Mouse (Mus musculus) left cerebral cortex, postnatal 36 days (tissue): ENCODE data around the gene BC048403. TPM values are rescaled to one million over a fixed set of nuclear protein-coding genes. Genes with fewer than 3 reads are reported as not detected.

ENCODE experiments used
- DNase-seq, 2 experiments: peaks; one replicate each; pipeline ENCODE4 v3.0.0; 2021 to 2022; ENCODE audit warnings: low spot score in 2 of 2, mixed read lengths in 1 of 2
- intact Hi-C: fragments of 180-260 bp; cut with DNase I; formaldehyde crosslinking; loops from one replicate; pipeline ENCODE4 v1.15.1; 2025
- total RNA-seq, 2 experiments: library from RNA; stranded (reverse); gene quantifications; 2 replicates each; pipeline ENCODE4 v1.2.3; 2021

The BC048403 gene
- total RNA-seq, 2 experiments from 2014 or later: 10.7 to 11.7 TPM

DNA sequence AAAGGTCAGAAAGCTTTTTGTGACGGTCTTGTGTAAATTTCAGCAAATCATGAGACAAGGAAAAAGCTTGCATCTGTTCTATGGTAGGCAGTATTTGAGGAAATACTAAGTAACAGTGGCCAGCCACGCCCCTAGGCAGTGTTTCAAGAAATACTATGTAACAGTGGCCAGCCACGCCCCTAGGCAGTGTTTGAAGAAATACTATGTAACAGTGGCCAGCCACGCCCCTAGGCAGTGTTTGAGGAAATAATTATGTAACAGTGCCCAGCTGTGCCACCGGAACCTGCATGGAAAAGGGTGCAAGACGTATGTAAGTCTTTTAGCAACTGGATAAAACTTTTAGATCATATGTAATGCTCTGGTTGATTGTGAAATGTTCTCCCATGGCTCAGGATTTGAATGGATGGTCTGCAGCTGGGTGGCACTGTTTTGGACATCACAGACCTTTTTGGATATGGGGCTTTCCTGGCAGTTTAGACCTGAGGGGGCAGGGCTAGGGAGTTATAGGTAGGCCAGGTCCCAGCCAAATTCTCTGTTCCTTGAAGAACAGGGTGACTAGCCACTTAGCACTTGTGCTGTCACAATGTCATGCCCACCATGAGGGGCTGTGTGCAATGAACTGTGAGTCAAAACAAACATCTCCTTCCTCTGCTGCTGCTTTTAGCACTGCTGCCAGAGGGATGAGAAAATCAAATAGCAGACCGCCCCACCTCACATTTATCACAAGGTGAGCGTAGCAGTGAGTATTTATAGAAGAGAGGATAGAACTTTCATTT, 56.5 kb downstream of the BC048403 start:
- intact Hi-C loops: no loop called here
- no peak for DNase-seq

DNA sequence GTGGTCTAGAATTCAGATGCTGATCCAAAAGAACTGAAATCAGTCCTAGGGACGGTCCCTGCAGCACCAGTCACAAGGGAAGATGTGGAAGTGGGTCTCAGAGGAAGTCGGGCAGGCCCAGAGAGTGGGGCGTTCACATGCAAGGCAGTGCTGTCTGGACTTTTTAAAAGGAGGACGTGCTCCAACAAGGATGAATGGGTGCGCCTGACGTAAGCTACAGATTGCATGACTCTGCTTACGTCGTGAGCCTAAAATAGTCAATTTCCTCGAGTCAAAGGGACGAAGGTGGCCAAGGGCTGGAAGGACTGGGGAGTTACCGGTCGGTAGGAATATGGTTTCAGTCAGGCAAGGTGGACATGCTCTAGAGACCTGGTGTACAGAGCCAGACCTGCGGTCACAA, 60.3 kb downstream of the BC048403 start:
- intact Hi-C loops: no loop called here
- DNase-seq: no peak

Other genes with a start within 250 kb of the BC048403 start
- gene Tbk1, start 153.2 kb upstream of the BC048403 start, total RNA-seq: 10 to 100 TPM; 43.9 to 48.7 TPM
- 10 to 100 TPM; 69.8 to 70.9 TPM for gene Xpot, start 113.6 kb upstream of the BC048403 start, total RNA-seq
- gene D930020B18Rik, start 98.3 kb upstream of the BC048403 start, total RNA-seq: under 1 TPM; 0.27 to 0.47 TPM